Mouse (Mus musculus) neural tube, embryonic 15.5 days (tissue): ENCODE data around the gene Strip1. TPM values are rescaled to one million over a fixed set of nuclear protein-coding genes. Genes with fewer than 3 reads are reported as not detected.

Experiments
- ATAC-seq: fragments of 200-750 bp; cut with Nextera tagmentation; 2 replicates; pipeline ENCODE4 v1.8.0; 2017; ENCODE audit warnings: mild to moderate bottlenecking, moderate TSS enrichment, moderate library complexity; ENCODE audit not compliant: low FRiP score
- H3K27ac ChIP-seq: fragments of 300-500 bp; sonication (generic); replicated peaks from 2 replicates; pipeline ENCODE4 v1.5.1; 2015; ENCODE audit warnings: mild to moderate bottlenecking, inconsistent platforms
- H3K27me3 ChIP-seq: fragments of 300-500 bp; sonication (generic); replicated peaks from 2 replicates; pipeline ENCODE4 v1.6.1; 2015; ENCODE audit warnings: inconsistent platforms
- H3K36me3 ChIP-seq: fragments of 300-500 bp; sonication (generic); 2 replicates; pipeline ENCODE4 v1.6.1; 2015; ENCODE audit warnings: inconsistent platforms
- H3K4me1 ChIP-seq: fragments of 300-500 bp; sonication (generic); 2 replicates; pipeline ENCODE4 v1.6.1; 2015; ENCODE audit warnings: inconsistent platforms
- H3K4me2 ChIP-seq: fragments of 300-500 bp; sonication (generic); 2 replicates; pipeline ENCODE4 v1.6.1; 2015; ENCODE audit warnings: inconsistent platforms, mild to moderate bottlenecking, moderate library complexity
- H3K4me3 ChIP-seq: fragments of 300-500 bp; sonication (generic); replicated peaks from 2 replicates; pipeline ENCODE4 v1.5.1; 2015; ENCODE audit warnings: mild to moderate bottlenecking, inconsistent platforms
- H3K9ac ChIP-seq: fragments of 300-500 bp; sonication (generic); replicated peaks from 2 replicates; pipeline ENCODE4 v1.6.1; 2015; ENCODE audit warnings: mild to moderate bottlenecking, inconsistent platforms
- H3K9me3 ChIP-seq: fragments of 300-500 bp; sonication (generic); replicated peaks from 2 replicates; pipeline ENCODE4 v1.6.1; 2016; ENCODE audit warnings: inconsistent platforms
- WGBS: fragments of 180-500 bp; shearing (Covaris S2); methylation state at CpG from one replicate; pipeline ENCODE4 v1.1.7; 2015; ENCODE audit warnings: mixed read lengths; 5-methylcytosine and 5-hydroxymethylcytosine counted together
- polyA plus RNA-seq: library from polyadenylated mRNA; unstranded; fragments of >200 nt; fragmentation: Nextera tagmentation; extraction: Ambion mirVana; gene quantifications from 2 replicates; pipeline ENCODE4 v1.2.1, GENCODE M21; 2015

Strip1 gene
- polyA plus RNA-seq, 1 experiment from 2014 or later = 138 TPM

DNA sequence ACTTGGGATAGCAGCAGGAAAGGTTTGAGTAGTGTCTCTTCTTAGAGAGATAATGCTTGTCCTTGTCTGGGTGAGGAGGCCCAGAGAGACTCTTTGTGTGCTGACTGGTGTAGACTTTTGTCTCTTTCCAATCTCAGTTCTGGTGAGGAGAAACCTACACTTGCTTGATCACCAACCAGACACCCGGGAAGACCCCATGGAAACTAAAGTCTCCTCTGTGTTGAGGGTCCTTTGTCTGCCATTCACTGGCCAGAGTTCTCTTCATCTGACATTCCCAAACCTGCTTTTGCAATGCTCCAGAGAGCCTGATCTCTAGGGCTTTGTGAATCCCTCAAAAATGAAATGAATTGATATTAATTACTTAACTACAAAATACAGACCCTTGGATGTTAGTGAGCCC, 47.6 kb downstream of the Strip1 start:
- Histone ChIP-seq H3K4me2 (no peak overlapping the region), H3K9me3 (no peaks in the 10 kb centered on the region), H3K4me3 (no peak overlapping the region), H3K36me3 (no peaks in the 10 kb centered on the region), H3K4me1 (peaks cover 10% of the 10 kb centered on the region), H3K27me3 (peaks cover 94% of the 10 kb centered on the region), H3K9ac (no peak overlapping the region), H3K27ac (no peak overlapping the region)
- ATAC-seq = no peak
- 6% methylated on average over 1 of the region's 1 CpGs for WGBS

DNA sequence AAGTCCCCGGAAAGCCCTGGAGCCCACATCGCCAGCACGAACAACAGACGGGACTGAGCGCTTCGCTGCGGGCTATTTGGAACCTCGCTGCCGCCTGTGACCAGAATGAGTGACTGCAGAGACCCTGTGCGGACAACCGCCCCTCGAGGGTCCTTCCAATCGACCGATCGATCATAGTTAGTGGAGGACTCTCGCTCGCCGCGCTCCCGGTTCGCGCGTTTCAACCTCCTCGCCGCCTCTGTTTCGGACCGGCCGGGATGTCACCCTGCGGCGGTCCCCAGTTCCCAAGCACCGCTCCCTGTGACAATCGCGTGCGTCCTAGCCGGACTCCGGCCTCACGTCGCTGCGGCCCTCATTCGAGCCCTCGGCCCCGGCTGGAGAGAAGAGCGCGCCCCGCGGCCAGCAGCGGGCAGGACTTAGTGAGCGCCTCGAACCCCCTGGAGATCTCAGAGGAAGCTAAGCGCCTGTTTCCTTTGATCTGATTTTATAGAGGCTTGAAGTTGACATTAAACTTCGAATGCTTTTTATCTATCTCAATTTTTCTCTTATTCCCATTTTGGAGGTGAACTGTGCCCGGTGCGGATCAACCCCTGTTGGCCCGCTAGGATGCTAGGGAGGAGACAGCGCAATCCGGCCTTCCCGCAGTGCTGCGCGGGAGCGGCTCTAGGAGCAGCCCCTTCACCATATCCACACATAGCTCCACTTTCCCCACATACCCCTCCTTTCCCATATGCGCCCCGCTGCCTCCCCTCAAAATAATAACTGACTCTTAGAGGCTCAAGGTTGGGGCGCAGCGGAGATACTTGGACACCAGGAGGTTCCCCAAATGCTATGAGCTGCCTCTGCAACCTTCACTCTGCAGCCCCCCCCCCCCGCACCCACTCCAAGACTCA, 48.4 kb downstream of the Strip1 start:
- ATAC-seq = no peak
- H3K36me3 ChIP-seq = no peaks in the 10 kb centered on the region
- H3K4me1 ChIP-seq = peaks cover 10% of the 10 kb centered on the region
- no peak overlapping the region for H3K27ac ChIP-seq
- H3K4me3 ChIP-seq = peak overlapping the region; percentile 27
- under 1% methylated on average over 65 of the region's 65 CpGs for WGBS
- peaks cover 94% of the 10 kb centered on the region for H3K27me3 ChIP-seq
- H3K9ac ChIP-seq = no peak overlapping the region; the same call in 1 of the 2 replicates
- H3K4me2 ChIP-seq = peak overlapping the region; percentile 50
- H3K9me3 ChIP-seq = no peaks in the 10 kb centered on the region

DNA sequence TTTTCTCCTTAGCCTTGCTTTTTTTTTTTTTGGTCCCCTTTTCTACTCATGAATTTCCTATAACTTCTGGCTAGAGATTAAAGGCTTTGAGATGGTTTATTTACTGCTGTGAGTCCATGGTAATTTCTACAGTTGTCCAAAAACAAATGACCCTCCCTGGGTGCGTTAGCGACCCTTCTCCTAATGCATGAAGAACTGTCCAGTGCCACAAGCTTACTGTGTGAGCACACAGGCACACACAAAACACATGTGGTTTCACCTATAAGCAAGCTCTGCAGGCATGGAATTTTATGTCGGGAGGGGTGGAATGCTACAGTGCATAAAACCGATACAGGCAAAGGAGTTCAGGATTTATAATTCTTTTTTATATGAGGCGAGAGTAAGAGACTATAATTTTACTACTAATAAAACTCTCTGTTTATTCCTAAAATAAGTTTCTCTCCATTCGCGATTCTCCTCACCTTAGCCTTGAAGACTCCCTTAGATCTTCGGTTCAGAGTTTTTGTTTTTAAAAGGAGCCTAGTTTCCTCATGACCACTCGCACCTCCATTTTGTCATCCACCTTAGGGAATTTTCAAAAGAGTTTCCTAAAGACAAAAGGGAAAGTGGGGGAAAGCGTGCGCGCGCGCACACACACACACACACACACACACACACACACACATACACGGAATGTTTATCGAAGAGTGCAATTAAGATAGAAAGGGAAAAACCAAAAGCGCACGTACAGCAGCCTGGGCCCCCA, 49.2 kb downstream of the Strip1 start:
- peak overlapping the region; percentile 50 for H3K4me2 ChIP-seq
- no peak overlapping the region for H3K27ac ChIP-seq
- H3K4me1 ChIP-seq = peaks cover 10% of the 10 kb centered on the region
- WGBS = 4% methylated on average over 18 of the region's 18 CpGs
- no peaks in the 10 kb centered on the region for H3K36me3 ChIP-seq
- no peaks in the 10 kb centered on the region for H3K9me3 ChIP-seq
- peaks cover 90% of the 10 kb centered on the region for H3K27me3 ChIP-seq
- H3K9ac ChIP-seq = no peak overlapping the region
- H3K4me3 ChIP-seq = peak overlapping the region; percentile 27
- no peak for ATAC-seq

DNA sequence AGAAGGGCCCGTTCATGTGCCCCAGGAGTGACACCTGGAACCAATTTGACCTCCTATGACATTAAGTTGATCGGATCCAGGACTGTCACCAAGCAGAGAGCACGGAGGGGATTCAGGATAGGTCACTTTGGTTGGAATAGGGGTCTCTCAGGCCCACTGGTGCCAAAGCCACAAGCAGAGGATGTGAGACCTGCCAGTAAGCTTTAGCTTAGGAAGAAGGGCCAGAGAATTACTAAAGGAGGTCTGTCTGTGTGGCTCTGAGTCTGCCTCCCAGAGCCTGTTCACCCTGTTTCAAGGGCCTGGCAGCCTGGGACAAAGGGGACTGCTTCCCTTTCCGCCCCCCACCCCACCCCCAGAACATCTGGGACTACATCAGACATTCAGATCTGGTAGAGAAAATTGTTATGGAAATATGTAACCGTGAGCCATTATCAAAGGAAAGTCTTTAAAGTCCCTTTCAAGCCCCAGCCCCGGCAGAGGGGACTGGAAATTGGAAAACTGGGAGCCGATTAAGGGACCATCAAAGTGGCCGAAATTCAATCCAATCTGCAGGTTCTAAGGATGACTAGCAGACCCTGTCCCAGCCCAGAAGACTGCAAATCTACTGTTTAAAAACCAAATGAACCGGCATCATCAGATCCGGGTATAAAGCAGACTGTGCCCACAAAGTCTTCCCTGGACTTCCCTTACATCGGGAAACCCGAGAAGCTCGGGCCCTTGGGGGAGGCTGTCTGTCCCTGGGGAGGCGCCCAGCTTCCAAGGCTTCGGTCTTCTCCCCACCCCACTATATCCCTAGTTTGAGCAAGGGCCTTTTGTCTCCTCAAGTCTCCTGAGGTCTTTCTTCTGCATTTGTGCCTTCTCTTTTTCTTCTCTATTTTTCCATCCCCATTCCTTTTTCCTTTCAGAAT, 50.1 kb downstream of the Strip1 start:
- WGBS = 7% methylated on average over 15 of the region's 15 CpGs
- no peak for ATAC-seq
- H3K9me3 ChIP-seq = no peaks in the 10 kb centered on the region
- no peak overlapping the region for H3K4me2 ChIP-seq
- H3K27ac ChIP-seq = no peak overlapping the region
- H3K27me3 ChIP-seq = peaks cover 80% of the 10 kb centered on the region
- H3K9ac ChIP-seq = no peak overlapping the region
- peaks cover 10% of the 10 kb centered on the region for H3K4me1 ChIP-seq
- no peak overlapping the region for H3K4me3 ChIP-seq
- H3K36me3 ChIP-seq = no peaks in the 10 kb centered on the region

- Histone ChIP-seq H3K27me3 (peaks cover 61% of the 10 kb centered on the region), H3K27ac (no peak overlapping the region), H3K36me3 (no peaks in the 10 kb centered on the region), H3K9me3 (no peaks in the 10 kb centered on the region), H3K9ac (no peak overlapping the region), H3K4me1 (peaks cover 10% of the 10 kb centered on the region), H3K4me3 (no peak overlapping the region), H3K4me2 (no peak overlapping the region)
- WGBS = 11% methylated on average over 4 of the region's 4 CpGs
- no peak for ATAC-seq
These were observed 52.0 kb downstream of the Strip1 start for GRCm38 (mm10) chr3:107579466-107579865.

DNA sequence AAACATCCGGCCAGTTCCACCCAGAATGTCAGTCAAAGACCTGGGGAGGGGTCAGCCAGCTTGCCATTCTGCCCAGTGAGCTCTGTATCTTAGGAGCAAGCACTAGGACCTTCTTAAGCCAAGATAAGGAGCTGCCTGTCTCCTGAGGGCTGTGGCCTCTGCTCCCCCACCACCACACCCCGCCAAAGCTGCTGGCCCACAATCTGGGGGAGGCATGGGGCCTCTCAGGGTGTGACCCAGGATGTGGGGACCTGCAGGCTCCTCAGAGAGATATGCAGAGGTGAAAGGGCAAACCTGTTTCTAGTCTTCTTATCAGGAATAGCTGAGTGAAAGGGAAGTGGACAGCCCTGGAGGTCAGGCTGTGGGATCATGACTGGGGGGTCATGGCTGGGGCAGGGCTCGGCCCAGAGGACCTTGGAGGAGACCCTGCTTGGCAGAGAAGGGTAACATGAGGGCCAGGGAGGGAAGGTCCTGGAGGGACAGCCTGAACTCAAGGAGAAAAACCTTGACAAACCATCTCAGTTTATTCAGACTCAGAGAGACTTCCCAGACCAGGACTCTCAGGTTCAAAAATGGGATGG, 53.6 kb downstream of the Strip1 start:
- H3K36me3 ChIP-seq = no peaks in the 10 kb centered on the region
- peaks cover 5% of the 10 kb centered on the region for H3K4me1 ChIP-seq
- H3K27me3 ChIP-seq = peaks cover 47% of the 10 kb centered on the region
- no peak overlapping the region for H3K9ac ChIP-seq
- 58% methylated on average over 3 of the region's 3 CpGs for WGBS
- H3K4me3 ChIP-seq = no peak overlapping the region
- no peak overlapping the region for H3K27ac ChIP-seq
- H3K4me2 ChIP-seq = no peak overlapping the region
- no peak for ATAC-seq
- no peaks in the 10 kb centered on the region for H3K9me3 ChIP-seq

GRCm38 (mm10) chr3:107576807-107577206, 54.7 kb downstream of the Strip1 start:
- H3K4me1 ChIP-seq = no peaks in the 10 kb centered on the region
- no peak overlapping the region for H3K4me3 ChIP-seq
- H3K36me3 ChIP-seq = no peaks in the 10 kb centered on the region
- 85% methylated on average over 3 of the region's 3 CpGs for WGBS
- no peak for ATAC-seq
- peaks cover 39% of the 10 kb centered on the region for H3K27me3 ChIP-seq
- no peaks in the 10 kb centered on the region for H3K9me3 ChIP-seq
- no peak overlapping the region for H3K27ac ChIP-seq
- no peak overlapping the region for H3K9ac ChIP-seq
- H3K4me2 ChIP-seq = no peak overlapping the region

- H3K4me1 ChIP-seq = no peaks in the 10 kb centered on the region
- no peak for ATAC-seq
- no peaks in the 10 kb centered on the region for H3K36me3 ChIP-seq
- no peaks in the 10 kb centered on the region for H3K9me3 ChIP-seq
- H3K27me3 ChIP-seq = no peaks in the 10 kb centered on the region
- WGBS = 59% methylated on average over 2 of the region's 2 CpGs
- no peak overlapping the region for H3K4me2 ChIP-seq
- H3K4me3 ChIP-seq = no peak overlapping the region
- no peak overlapping the region for H3K27ac ChIP-seq
- no peak overlapping the region for H3K9ac ChIP-seq
These were observed 60.3 kb downstream of the Strip1 start for GRCm38 (mm10) chr3:107571205-107571604.

- ATAC-seq = peak; percentile 41; the same call in 1 of the 2 replicates
These were observed 62.8 kb downstream of the Strip1 start for GRCm38 (mm10) chr3:107568721-107569120.

GRCm38 (mm10) chr3:107567766-107568165, 63.7 kb downstream of the Strip1 start:
- Histone ChIP-seq H3K4me3 (no peak overlapping the region), H3K4me1 (0 out of 2 replicates have a peak, but pooled peaks cover 3% of the 10 kb centered on the region), H3K9me3 (no peaks in the 10 kb centered on the region), H3K27me3 (peaks cover 5% of the 10 kb centered on the region; the same call in 1 of the 2 replicates), H3K4me2 (no peak overlapping the region), H3K36me3 (no peaks in the 10 kb centered on the region), H3K27ac (no peak overlapping the region), H3K9ac (no peak overlapping the region)
- 87% methylated on average over 7 of the region's 7 CpGs for WGBS
- no peak for ATAC-seq

More at GRCm38 (mm10) chr3:107568721-107569120, 62.8 kb downstream of the Strip1 start:
- Histone ChIP-seq H3K4me2 (no peak overlapping the region), H3K36me3 (no peaks in the 10 kb centered on the region), H3K27me3 (peaks cover 5% of the 10 kb centered on the region; the same call in 1 of the 2 replicates), H3K27ac (no peak overlapping the region), H3K9me3 (no peaks in the 10 kb centered on the region), H3K4me3 (no peak overlapping the region), H3K9ac (no peak overlapping the region), H3K4me1 (no peaks in the 10 kb centered on the region)
- 50% methylated on average over 4 of the region's 4 CpGs for WGBS

DNA sequence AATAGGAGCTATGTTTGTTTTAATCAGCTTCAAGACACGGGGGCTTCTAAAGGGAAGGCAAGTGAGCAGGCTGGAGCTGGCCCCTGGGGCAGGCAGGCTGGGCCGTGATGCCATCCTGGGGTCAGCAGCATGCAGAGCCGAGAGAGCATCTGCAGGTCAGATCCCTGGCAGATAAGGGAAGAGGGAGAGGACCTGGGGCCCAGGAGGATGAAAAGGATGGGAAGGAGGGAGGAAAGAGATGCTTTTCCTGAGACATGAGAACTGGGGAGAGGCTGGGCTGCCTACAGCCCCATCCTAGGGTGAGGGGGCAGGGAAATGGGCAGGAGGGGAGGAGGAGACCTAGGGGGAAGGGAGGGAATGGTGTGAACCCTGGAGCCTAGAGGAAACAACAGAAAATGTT, 66.2 kb downstream of the Strip1 start:
- WGBS = 46% methylated on average over 3 of the region's 3 CpGs
- H3K4me2 ChIP-seq = no peak overlapping the region
- no peak for ATAC-seq
- H3K9me3 ChIP-seq = no peaks in the 10 kb centered on the region
- peaks cover 10% of the 10 kb centered on the region; the same call in 1 of the 2 replicates for H3K27me3 ChIP-seq
- no peak overlapping the region for H3K27ac ChIP-seq
- H3K4me1 ChIP-seq = 0 out of 2 replicates have a peak, but pooled peaks cover 3% of the 10 kb centered on the region
- H3K36me3 ChIP-seq = no peaks in the 10 kb centered on the region
- H3K9ac ChIP-seq = no peak overlapping the region
- no peak overlapping the region for H3K4me3 ChIP-seq
